Mouse (Mus musculus): ENCODE data around the gene Gm20388.

DNA sequence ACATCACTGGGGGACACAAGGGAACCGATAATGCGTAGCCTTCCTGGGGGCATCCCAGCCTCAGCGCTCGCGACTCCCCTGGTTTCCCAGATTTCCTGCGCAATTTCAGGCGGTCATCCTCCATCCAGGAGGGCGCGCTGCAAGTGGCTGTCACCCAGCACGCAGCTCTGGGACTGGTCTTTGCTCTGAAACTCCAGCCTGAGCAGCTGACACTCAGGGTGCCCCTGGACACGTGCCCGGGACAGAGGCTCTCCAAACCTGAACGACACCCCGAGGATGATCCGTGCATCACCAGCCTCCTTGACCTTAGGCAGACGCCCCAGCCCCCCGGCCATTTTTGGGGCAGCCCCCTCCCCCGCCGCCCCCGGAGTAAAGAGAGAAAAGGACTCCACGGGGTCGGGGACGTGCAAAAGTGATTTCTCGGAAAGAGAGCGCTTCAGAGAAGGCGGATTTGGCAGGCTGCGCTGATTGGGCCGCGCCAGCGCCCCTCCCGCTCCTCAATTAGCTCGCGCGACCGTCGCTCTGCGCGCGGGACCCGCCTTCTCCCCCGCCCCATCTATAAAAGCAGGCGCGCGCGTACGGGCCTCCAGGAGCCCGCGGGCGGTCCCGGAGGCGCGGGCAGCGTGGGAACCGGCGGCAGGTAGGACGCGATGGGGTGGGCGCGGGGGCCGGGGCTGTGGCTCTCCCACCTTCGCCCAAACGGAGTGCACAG is 825.3 kb downstream of the Gm20388 start, which contains the start of gene Irf8:
- TF ChIP-seq CTCF (conservative IDR thresholded peaks at IDR 0.05; ENCODE audit: insufficient read depth, insufficient read length, low read depth, low read length): peak; percentile 21; the same call in 1 of the 2 replicates
- peak; percentile 76 for TF ChIP-seq POLR2A (IDR thresholded peaks at IDR 0.05; ENCODE audit: low read depth, low read length)

Data from kidney, adult 2 months (tissue).